Mouse (Mus musculus) megakaryocyte, embryonic 14.5 days (primary cell): ENCODE data around the gene Doxl2.

Experiments used
- FLI1 ChIP-seq: IDR thresholded peaks from 2 replicates; pipeline ENCODE4 v1.6.1; 2012; ENCODE audit warnings: low read length, inconsistent platforms, mixed read lengths
- GATA1 ChIP-seq: IDR thresholded peaks from 3 replicates; pipeline ENCODE4 v1.6.1; 2012; ENCODE audit warnings: mixed read lengths, low read length, inconsistent platforms, borderline replicate concordance

GRCm38 (mm10) chr6:49025290-49025689 lies 50.5 kb downstream of the Doxl2 start:
- TF ChIP-seq FLI1 (no peak), GATA1 (no peak)
